Mouse (Mus musculus): ENCODE measurements around the gene Folr1. TPM values are rescaled to one million over a fixed set of nuclear protein-coding genes. Genes with fewer than 3 reads are reported as not detected.

Gene Folr1
- not detected for polyA plus RNA-seq (2017; shearing (Covaris generic))

- ATAC-seq: no peak
Measured at GRCm38 (mm10) chr7:101870629-101871028, at the start of gene Folr1. Folr1 (minus strand) TSS chr7:101870788.

GRCm38 (mm10) chr7:101918071-101918470 lies 47.5 kb upstream of the Folr1 start:
- ATAC-seq: peak; percentile 61

- no peak for ATAC-seq
Measured at GRCm38 (mm10) chr7:101911982-101912381, 41.4 kb upstream of the Folr1 start.

- ATAC-seq: no peak
Measured at GRCm38 (mm10) chr7:101910138-101910537, 39.5 kb upstream of the Folr1 start.

GRCm38 (mm10) chr7:101908367-101908766 lies 37.8 kb upstream of the Folr1 start:
- ATAC-seq: no peak

- ATAC-seq: no peak
Measured at GRCm38 (mm10) chr7:101906696-101907095, 36.1 kb upstream of the Folr1 start.

- ATAC-seq: no peak
Measured at GRCm38 (mm10) chr7:101906287-101906681, 35.7 kb upstream of the Folr1 start, which contains the start of gene Tomt. Tomt (minus strand) TSS chr7:101906359.

GRCm38 (mm10) chr7:101905561-101906286 lies 35.1 kb upstream of the Folr1 start, which contains the start of gene Lamtor1:
Lamtor1 (plus strand) TSS chr7:101905904.
- ATAC-seq: peak; percentile 99

GRCm38 (mm10) chr7:101902846-101903245 lies 32.3 kb upstream of the Folr1 start:
- ATAC-seq: no peak

- no peak for ATAC-seq
Measured at GRCm38 (mm10) chr7:101901969-101902368, 31.4 kb upstream of the Folr1 start.

- no peak for ATAC-seq
Measured at GRCm38 (mm10) chr7:101900331-101901097, 29.9 kb upstream of the Folr1 start.

- ATAC-seq: peak; percentile 89
Measured at GRCm38 (mm10) chr7:101896104-101897066, 25.8 kb upstream of the Folr1 start.

- ATAC-seq: no peak
Measured at GRCm38 (mm10) chr7:101895695-101896094, 25.1 kb upstream of the Folr1 start.

- ATAC-seq: no peak
Measured at GRCm38 (mm10) chr7:101888460-101888859, 17.9 kb upstream of the Folr1 start.

- ATAC-seq: no peak
Measured at GRCm38 (mm10) chr7:101886274-101886673, 15.7 kb upstream of the Folr1 start.

GRCm38 (mm10) chr7:101884160-101884559 lies 13.6 kb upstream of the Folr1 start:
- no peak for ATAC-seq

- ATAC-seq: no peak
Measured at GRCm38 (mm10) chr7:101882413-101883154, 12.0 kb upstream of the Folr1 start.

GRCm38 (mm10) chr7:101880855-101881254 lies 10.3 kb upstream of the Folr1 start:
- no peak for ATAC-seq

GRCm38 (mm10) chr7:101875978-101876377 lies 5.4 kb upstream of the Folr1 start:
- ATAC-seq: no peak

- no peak for ATAC-seq
Measured at GRCm38 (mm10) chr7:101871296-101871695, 708 bp upstream of the Folr1 start.

- ATAC-seq: no peak
Measured at GRCm38 (mm10) chr7:101869163-101869500, 1.5 kb downstream of the Folr1 start.
